Mouse (Mus musculus) large intestine, adult 2 months (tissue): ENCODE results near the gene Gm26920. TPM values are rescaled to one million over a fixed set of nuclear protein-coding genes. Genes with fewer than 3 reads are reported as not detected.

Experiments
- DNase-seq: peaks from one replicate; pipeline ENCODE4 v3.0.0-alpha.2; 2012; ENCODE audit warnings: low read depth, low spot score
- WGBS: fragments of 180-500 bp; shearing (Covaris S2); methylation state at CpG from one replicate; pipeline ENCODE4 v1.1.7; 2018; 5-methylcytosine and 5-hydroxymethylcytosine counted together
- polyA plus RNA-seq: library from polyadenylated mRNA; depleted of rRNA; stranded (reverse); fragments of >200 nt; gene quantifications from 2 replicates; pipeline ENCODE4 v1.2.3, GENCODE M21; 2012; rRNA removed

Gm26920 gene
- polyA plus RNA-seq, 1 experiment = 0.25 TPM

DNA sequence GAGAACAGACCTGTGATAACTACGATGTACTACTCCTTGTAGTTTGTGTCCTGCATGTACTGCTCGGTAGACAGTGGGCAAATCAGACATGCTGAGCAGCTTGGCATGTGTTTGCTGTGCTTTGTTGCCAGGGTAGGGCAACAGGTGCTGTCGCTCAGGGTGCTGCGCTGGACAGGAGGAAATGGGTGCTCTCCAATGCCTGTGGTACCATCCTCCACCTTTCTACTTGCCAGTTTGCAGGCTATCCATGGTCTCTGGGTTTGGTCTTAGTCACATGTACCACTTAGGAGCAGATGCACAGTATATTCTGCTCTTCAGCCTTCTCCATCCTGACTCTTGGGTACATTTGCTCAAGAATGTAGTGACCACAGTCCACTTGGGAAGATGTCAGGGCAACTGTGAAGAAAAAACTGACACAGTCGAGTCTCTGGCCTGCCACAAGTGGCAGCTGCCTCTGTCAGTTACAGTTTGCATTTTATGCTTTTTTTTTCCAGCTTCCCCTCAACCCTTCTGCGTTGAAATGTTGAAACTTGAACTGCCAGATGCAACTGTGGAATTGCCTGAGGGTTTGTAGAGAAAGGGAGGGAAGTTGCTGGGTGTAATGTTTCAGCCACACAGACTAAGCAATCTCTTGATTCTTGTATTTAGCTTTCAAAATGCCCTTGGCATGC, 82.1 kb downstream of the Gm26920 start:
- WGBS = 75% methylated on average over 6 of the region's 6 CpGs
- no peak for DNase-seq

DNA sequence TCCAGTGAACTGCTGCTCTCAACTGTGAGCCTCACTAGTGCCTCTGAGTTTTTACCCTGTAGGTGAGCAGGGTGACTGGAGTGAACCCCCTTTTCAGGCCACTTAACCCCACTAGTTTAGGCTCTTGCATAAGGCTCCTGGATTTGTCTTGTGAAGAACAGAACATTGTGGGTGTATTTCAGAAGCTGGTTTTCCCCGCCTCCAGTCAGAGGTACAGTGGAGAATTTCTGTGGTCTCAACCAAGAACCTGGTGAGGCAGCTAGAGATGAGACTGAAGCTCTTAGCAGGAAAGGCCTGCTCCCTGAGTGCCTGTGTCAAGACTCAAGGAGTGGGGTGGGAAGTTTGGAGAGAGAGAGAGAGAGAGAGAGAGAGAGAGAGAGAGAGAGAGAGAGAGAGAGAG, 82.6 kb downstream of the Gm26920 start:
- 89% methylated on average over 1 of the region's 1 CpGs for WGBS
- no peak for DNase-seq

Other genes starting within 250 kb of the Gm26920 start
- 0.16 and 0.43 TPM in 2 replicates for gene Zfp940, start 236.7 kb downstream of the Gm26920 start, polyA plus RNA-seq
- 0.66 and 0.82 TPM in 2 replicates for gene Zfp420, start 230.4 kb downstream of the Gm26920 start, polyA plus RNA-seq
- 1.8 and 1.9 TPM in 2 replicates for gene Zfp27, start 183.8 kb downstream of the Gm26920 start, polyA plus RNA-seq
- gene Zfp383, start 182.2 kb downstream of the Gm26920 start, polyA plus RNA-seq = 0.50 and 0.53 TPM in 2 replicates
- gene Zfp74, start 136.3 kb downstream of the Gm26920 start, polyA plus RNA-seq = 1.2 and 1.7 TPM in 2 replicates
- gene Zfp568, start 106.5 kb downstream of the Gm26920 start, polyA plus RNA-seq = 4.1 and 5.5 TPM in 2 replicates
- 1.1 and 2.5 TPM in 2 replicates for gene Zfp14, start 39.0 kb downstream of the Gm26920 start, polyA plus RNA-seq
- gene Zfp82, start 17.5 kb downstream of the Gm26920 start, polyA plus RNA-seq = 0.25 and 0.35 TPM in 2 replicates
- gene Zfp566, start 117 bp upstream of the Gm26920 start, polyA plus RNA-seq = 1.0 and 1.2 TPM in 2 replicates
- gene Zfp260, start 4.4 kb upstream of the Gm26920 start, polyA plus RNA-seq = 11.4 and 12.5 TPM in 2 replicates
- 0.20 and 1.2 TPM in 2 replicates for gene Zfp382, start 31.5 kb upstream of the Gm26920 start, polyA plus RNA-seq
- gene Zfp146, start 79.3 kb upstream of the Gm26920 start, polyA plus RNA-seq = 8.8 and 11.3 TPM in 2 replicates
- gene Cox7a1, start 93.7 kb upstream of the Gm26920 start, polyA plus RNA-seq = 90.2 and 179 TPM in 2 replicates
- gene Capns1, start 108.4 kb upstream of the Gm26920 start, polyA plus RNA-seq = 636 and 641 TPM in 2 replicates
- gene Polr2i, start 141.5 kb upstream of the Gm26920 start, polyA plus RNA-seq = 100 and 106 TPM in 2 replicates
- 56.3 and 57.3 TPM in 2 replicates for gene Tbcb, start 141.9 kb upstream of the Gm26920 start, polyA plus RNA-seq
- gene Ovol3, start 145.3 kb upstream of the Gm26920 start, polyA plus RNA-seq = 0.18 TPM in 1 of 2 replicates, not detected in the other
- 0.15 TPM in 1 of 2 replicates, not detected in the other for gene Thap8, start 189.7 kb upstream of the Gm26920 start, polyA plus RNA-seq
- gene Wdr62, start 190.0 kb upstream of the Gm26920 start, polyA plus RNA-seq = 14.0 and 16.5 TPM in 2 replicates
- gene Clip3, start 201.3 kb upstream of the Gm26920 start, polyA plus RNA-seq = 4.0 and 4.9 TPM in 2 replicates
- gene Alkbh6, start 218.3 kb upstream of the Gm26920 start, polyA plus RNA-seq = 81.0 and 96.8 TPM in 2 replicates
- 18.4 and 23.2 TPM in 2 replicates for gene Syne4, start 224.4 kb upstream of the Gm26920 start, polyA plus RNA-seq
- gene E130208F15Rik, start 231.3 kb upstream of the Gm26920 start, polyA plus RNA-seq = 0.31 and 0.74 TPM in 2 replicates
- gene Sdhaf1, start 233.5 kb upstream of the Gm26920 start, polyA plus RNA-seq = 12.1 and 13.9 TPM in 2 replicates